Comparison of ENCODE assay signal across 28 mouse cellular contexts in the genomic region with DNA sequence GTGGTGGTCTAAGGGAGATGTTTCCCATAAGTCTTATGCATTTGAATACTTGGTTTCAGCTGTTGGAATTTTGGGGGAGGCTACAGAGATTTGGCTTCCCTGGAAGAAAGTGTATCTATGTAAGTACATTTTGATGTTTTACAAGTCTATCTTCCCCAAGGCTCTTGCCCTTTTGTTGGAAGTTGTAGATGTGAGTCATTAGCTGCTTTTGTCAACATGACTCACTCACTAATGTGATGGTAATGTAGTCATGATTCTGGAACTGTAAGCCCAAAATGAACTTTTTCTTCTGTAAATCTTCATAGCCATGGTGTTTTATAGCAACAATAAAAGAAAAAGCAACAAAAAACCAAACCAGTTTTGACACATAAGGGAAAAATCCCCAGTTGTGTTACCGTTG.
A peak's percentile ranks its signal among the peaks of the same experiment; 100 is the strongest.
DNase-seq lines count a peak whose midpoint lies in the region; ATAC-seq lines count a peak whose summit lies in the region.
"Had no signal": no experiment of that assay in that cellular context is flagged by ENCODE, and none has a peak within 500 bp of the region (broad histone marks: within the 10 kb centered on the region; RNA-seq: fewer than 3 reads in every experiment).

No protein-coding gene starts in this region.

- H3K9me3 ChIP-seq in liver, embryonic 11.5 days (ENCODE audit: control insufficient read depth, low read length): no peaks in the 10 kb centered on the region
- no peaks in the 10 kb centered on the region for H3K9me3 ChIP-seq in forebrain, embryonic 14.5 days (replicated peaks; ENCODE audit: control insufficient read depth, low read length)
- H3K9me3 ChIP-seq: embryonic facial prominence, embryonic 13.5 days; embryonic facial prominence, embryonic 15.5 days; forebrain, embryonic 10.5 days; forebrain, embryonic 12.5 days; forebrain, embryonic 15.5 days; G1E had no signal

- 93% methylated on average over 1 of the region's 1 CpGs for WGBS in liver, embryonic 11.5 days
- 91% methylated on average over 1 of the region's 1 CpGs for WGBS in forebrain, embryonic 14.5 days

- H3K27me3 ChIP-seq in liver, embryonic 11.5 days (replicated peaks; ENCODE audit: control insufficient read depth, insufficient read depth, low read length): no peaks in the 10 kb centered on the region
- H3K27me3 ChIP-seq in forebrain, embryonic 14.5 days (replicated peaks; ENCODE audit: control insufficient read depth, insufficient read depth, low read length): no peaks in the 10 kb centered on the region
- H3K27me3 ChIP-seq: CH12.LX; embryonic facial prominence, embryonic 13.5 days; embryonic facial prominence, embryonic 15.5 days; forebrain, embryonic 12.5 days; forebrain, embryonic 15.5 days had no signal

- H3K4me2 ChIP-seq in liver, embryonic 11.5 days: no peak overlapping the region
- H3K4me2 ChIP-seq in forebrain, embryonic 14.5 days (ENCODE audit: low read length): no peak overlapping the region
- H3K4me2 ChIP-seq: embryonic facial prominence, embryonic 13.5 days; embryonic facial prominence, embryonic 15.5 days; forebrain, embryonic 12.5 days; forebrain, embryonic 15.5 days had no signal

- no peak overlapping the region for H3K27ac ChIP-seq in liver, embryonic 11.5 days (ENCODE audit: low read depth, low read length)
- H3K27ac ChIP-seq in forebrain, embryonic 14.5 days (ENCODE audit: low read depth, low read length): no peak overlapping the region
- H3K27ac ChIP-seq: embryonic facial prominence, embryonic 13.5 days; embryonic facial prominence, embryonic 15.5 days; forebrain, embryonic 10.5 days; forebrain, embryonic 12.5 days; forebrain, embryonic 15.5 days had no signal

- H3K4me1 ChIP-seq in liver, embryonic 11.5 days (replicated peaks; ENCODE audit: control insufficient read depth, insufficient read depth, low read length): no peaks in the 10 kb centered on the region
- H3K4me1 ChIP-seq in forebrain, embryonic 14.5 days (ENCODE audit: control insufficient read depth, insufficient read depth, low read length): no peaks in the 10 kb centered on the region
- H3K4me1 ChIP-seq: embryonic facial prominence, embryonic 13.5 days; embryonic facial prominence, embryonic 15.5 days; forebrain, embryonic 10.5 days; forebrain, embryonic 12.5 days; forebrain, embryonic 15.5 days had no signal

- H3K4me3 ChIP-seq in liver, embryonic 11.5 days (ENCODE audit: low read depth, low read length): no peak overlapping the region
- no peak overlapping the region for H3K4me3 ChIP-seq in forebrain, embryonic 14.5 days (ENCODE audit: low read depth, low read length)
- H3K4me3 ChIP-seq: embryonic facial prominence, embryonic 13.5 days; embryonic facial prominence, embryonic 15.5 days; erythroblast, embryonic 14.5 days; forebrain, embryonic 10.5 days; forebrain, embryonic 12.5 days; forebrain, embryonic 15.5 days had no signal

- DNase-seq in frontal cortex, adult 2 months (ENCODE audit: extremely low spot score in 1 of 2, low spot score in 1 of 2): peak; percentile 3 to 29
- DNase-seq in frontal cortex, postnatal 25 days (ENCODE audit: low spot score in 2 of 2): no peak
- DNase-seq in 416B (ENCODE audit: low read depth): peak; percentile 31
- DNase-seq in Muller cell, postnatal 12 days (ENCODE audit: inconsistent ontology term): peak; percentile 22
- DNase-seq in telencephalon, adult 2 months (ENCODE audit: low read depth, low spot score): peak; percentile 21
- DNase-seq in liver, embryonic 11.5 days (ENCODE audit: low spot score): no peak
- no peak for DNase-seq in forebrain, embryonic 14.5 days (ENCODE audit: low spot score)
- DNase-seq: adrenal gland, adult 8-10 months; adrenal gland, postnatal 14 days; adrenal gland, postnatal 36 days; B cell, adult 2 months; cerebellum, adult 11 months; cerebellum, adult 18-20 months; cerebellum, adult 8-10 months; cerebellum, adult 9-11 months; cerebellum, postnatal 14 days; cerebellum, postnatal 36 days; embryo, embryonic 11 days; forebrain, postnatal 0 days had no signal

- no peaks in the 10 kb centered on the region for H3K36me3 ChIP-seq in liver, embryonic 11.5 days (ENCODE audit: control insufficient read depth, insufficient read depth, low read length)
- H3K36me3 ChIP-seq in forebrain, embryonic 14.5 days (ENCODE audit: control insufficient read depth, insufficient read depth, low read length): no peaks in the 10 kb centered on the region
- H3K36me3 ChIP-seq: embryonic facial prominence, embryonic 13.5 days; embryonic facial prominence, embryonic 15.5 days; forebrain, embryonic 10.5 days; forebrain, embryonic 12.5 days; forebrain, embryonic 15.5 days; G1E had no signal

- no peak overlapping the region for H3K9ac ChIP-seq in liver, embryonic 11.5 days (ENCODE audit: low read depth, low read length)
- no peak overlapping the region for H3K9ac ChIP-seq in forebrain, embryonic 14.5 days (ENCODE audit: low read length)
- H3K9ac ChIP-seq: embryonic facial prominence, embryonic 13.5 days; embryonic facial prominence, embryonic 15.5 days; forebrain, embryonic 12.5 days; forebrain, embryonic 15.5 days; forebrain, postnatal 0 days had no signal

- ATAC-seq in liver, embryonic 11.5 days (replicated peaks; ENCODE audit: low FRiP score): no peak
- ATAC-seq in forebrain, embryonic 14.5 days: no peak
- ATAC-seq: CD4-positive, CD25-positive, alpha-beta regulatory T cell, adult 4 months; forebrain, embryonic 15.5 days; forebrain, postnatal 0 days had no signal

Comparison
In these comparisons a context has a peak if more than half of its experiments do, and no peak if none do; other contexts are left out.
1. DNase-seq: peak in frontal cortex, adult 2 months (2 of 2), 416B (single experiment), Muller cell, postnatal 12 days (single experiment) and telencephalon, adult 2 months (single experiment); none in frontal cortex, postnatal 25 days (0 of 2), liver, embryonic 11.5 days (single experiment) and forebrain, embryonic 14.5 days (single experiment).